Mouse (Mus musculus) hematopoietic stem cell, adult 5-6 weeks (primary cell): Measurements from ENCODE around the gene Rad9b. TPM values are rescaled to one million over a fixed set of nuclear protein-coding genes. Genes with fewer than 3 reads are reported as not detected.
A peak's percentile ranks its signal among the peaks of the same experiment; 100 is the strongest.

ENCODE experiments used
- ATAC-seq, 2 experiments: fragments of 125-278 bp in 1 of 2; replicated peaks in 1 of 2; 2 replicates each; pipeline ENCODE4 v1.8.0; 2016 to 2017; ENCODE audit warnings: inconsistent platforms in 2 of 2, mild to moderate bottlenecking in 2 of 2, moderate number of reproducible peaks in 2 of 2, low read depth in 1 of 2, moderate TSS enrichment in 1 of 2; ENCODE audit not compliant: low FRiP score in 2 of 2, poor library complexity in 2 of 2, severe bottlenecking in 2 of 2, insufficient read depth in 1 of 2, low TSS enrichment in 1 of 2
- total RNA-seq: library from RNA; stranded (forward); fragments of 172-1452, 232-1000 nt; gene quantifications from 2 replicates; pipeline ENCODE4 v1.2.3, GENCODE M21; 2017

Gene Rad9b
- total RNA-seq, 1 experiment from 2014 or later, result 14.4 TPM

GRCm38 (mm10) chr5:122294219-122294735 lies 59.8 kb downstream of the Rad9b start:
- no peak for ATAC-seq

GRCm38 (mm10) chr5:122293131-122293530 lies 60.9 kb downstream of the Rad9b start:
- ATAC-seq, result no peak

GRCm38 (mm10) chr5:122291553-122292339 lies 62.3 kb downstream of the Rad9b start:
- ATAC-seq, result no peak

GRCm38 (mm10) chr5:122291149-122291548 lies 62.9 kb downstream of the Rad9b start:
- no peak for ATAC-seq

- ATAC-seq, result no peak
These were observed 65.8 kb downstream of the Rad9b start for GRCm38 (mm10) chr5:122288147-122288811.

- no peak for ATAC-seq
These were observed 67.0 kb downstream of the Rad9b start for GRCm38 (mm10) chr5:122287026-122287425.

GRCm38 (mm10) chr5:122286191-122286590 lies 67.8 kb downstream of the Rad9b start:
- no peak for ATAC-seq

- ATAC-seq, result no peak
These were observed 68.3 kb downstream of the Rad9b start for GRCm38 (mm10) chr5:122285767-122286150.

GRCm38 (mm10) chr5:122285029-122285766 lies 68.8 kb downstream of the Rad9b start:
- peak; percentile 33 to 37; a peak in 1 of 4 replicates for ATAC-seq

- ATAC-seq, result peak; percentile 77 to 79
These were observed 69.6 kb downstream of the Rad9b start, which contains the start of gene Pptc7 for GRCm38 (mm10) chr5:122284183-122285028. TSS of gene Pptc7 (plus strand) at chr5:122284365.

- no peak for ATAC-seq
These were observed 70.2 kb downstream of the Rad9b start for GRCm38 (mm10) chr5:122283828-122284182.

- ATAC-seq, result no peak
These were observed 73.1 kb downstream of the Rad9b start for GRCm38 (mm10) chr5:122280827-122281462.

- no peak for ATAC-seq
These were observed 73.6 kb downstream of the Rad9b start for GRCm38 (mm10) chr5:122280422-122280826.

GRCm38 (mm10) chr5:122279799-122280421 lies 74.1 kb downstream of the Rad9b start:
- ATAC-seq, result no peak

- no peak for ATAC-seq
These were observed 75.1 kb downstream of the Rad9b start for GRCm38 (mm10) chr5:122278946-122279345.

- ATAC-seq, result peak; percentile 90 to 94
These were observed 79.2 kb downstream of the Rad9b start for GRCm38 (mm10) chr5:122274785-122275184.
